Mouse (Mus musculus): ENCODE results near the gene Apobec3. TPM values are rescaled to one million over a fixed set of nuclear protein-coding genes. Genes with fewer than 3 reads are reported as not detected.
A peak's percentile ranks its signal among the peaks of the same experiment; 100 is the strongest.

Gene Apobec3
- polyA plus RNA-seq, 1 experiment: 114 TPM

DNA sequence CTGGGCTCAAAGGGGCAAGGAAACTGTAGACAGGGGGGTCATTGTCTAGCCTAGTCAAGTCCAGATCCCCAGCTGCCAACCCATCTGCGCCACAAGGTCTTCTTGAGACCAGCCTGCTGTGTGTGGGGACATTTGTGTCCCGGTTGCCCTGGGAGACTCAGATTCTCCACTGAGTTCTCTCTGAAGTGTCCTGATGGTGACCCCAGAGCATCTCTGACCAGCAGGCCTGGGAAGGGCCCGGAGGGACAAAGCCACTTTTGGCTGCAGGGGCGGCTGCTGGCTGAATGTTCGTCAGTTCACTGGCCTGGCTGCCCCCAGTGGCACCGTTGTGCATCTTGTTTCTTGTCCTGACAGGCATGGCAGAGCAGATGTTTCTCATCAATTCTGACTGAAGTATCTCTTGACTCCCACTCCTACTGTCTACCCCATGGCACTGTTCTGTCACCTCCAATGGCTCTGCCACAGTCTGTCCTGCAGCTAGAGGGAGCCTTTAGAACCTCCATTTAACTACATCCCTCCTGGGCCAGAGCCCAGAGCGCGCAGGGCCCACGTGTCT, 70.0 kb downstream of the Apobec3 start:
- Histone ChIP-seq H3K36me3 (ENCODE audit: control insufficient read depth, insufficient read depth, low read length, poor library complexity, severe bottlenecking) (peaks cover 9% of the 10 kb centered on the region), H3K4me3 (ENCODE audit: low read depth, low read length) (no peak overlapping the region), H3K27ac (ENCODE audit: insufficient read depth, low read length) (no peak overlapping the region), H3K4me1 (ENCODE audit: control insufficient read depth, insufficient read depth, low read length) (peaks cover 2% of the 10 kb centered on the region), H3K9ac (ENCODE audit: low read depth, poor library complexity, severe bottlenecking) (no peak overlapping the region), H3K27me3 (ENCODE audit: control insufficient read depth, insufficient read depth, low read length, poor library complexity, severe bottlenecking) (no peaks in the 10 kb centered on the region), H3K9me3 (replicated peaks; ENCODE audit: control insufficient read depth, insufficient read depth, low read length, poor library complexity, severe bottlenecking) (no peaks in the 10 kb centered on the region)
- TF ChIP-seq CTCF (IDR thresholded peaks at IDR 0.05; ENCODE audit: low read depth, low read length) (peak; percentile 39), EP300 (IDR thresholded peaks at IDR 0.05; ENCODE audit: insufficient read depth, low read depth, low read length) (no peak)

- Histone ChIP-seq H3K4me1 (ENCODE audit: control insufficient read depth, insufficient read depth, low read length) (peaks cover 2% of the 10 kb centered on the region), H3K4me3 (ENCODE audit: low read depth, low read length) (peak overlapping the region; percentile 2; the same call in 1 of the 2 replicates), H3K27me3 (ENCODE audit: control insufficient read depth, insufficient read depth, low read length, poor library complexity, severe bottlenecking) (no peaks in the 10 kb centered on the region), H3K9me3 (replicated peaks; ENCODE audit: control insufficient read depth, insufficient read depth, low read length, poor library complexity, severe bottlenecking) (no peaks in the 10 kb centered on the region), H3K9ac (ENCODE audit: low read depth, poor library complexity, severe bottlenecking) (no peak overlapping the region), H3K27ac (ENCODE audit: insufficient read depth, low read length) (no peak overlapping the region), H3K36me3 (ENCODE audit: control insufficient read depth, insufficient read depth, low read length, poor library complexity, severe bottlenecking) (peaks cover 11% of the 10 kb centered on the region)
- no peak for TF ChIP-seq EP300 (IDR thresholded peaks at IDR 0.05; ENCODE audit: insufficient read depth, low read depth, low read length)
- no peak for TF ChIP-seq CTCF (IDR thresholded peaks at IDR 0.05; ENCODE audit: low read depth, low read length)
- no peak for TF ChIP-seq POLR2A (IDR thresholded peaks at IDR 0.05; ENCODE audit: insufficient read depth, low read length)
Measured at GRCm38 (mm10) chr15:79962661-79963060, 71.2 kb downstream of the Apobec3 start.

- H3K9me3 ChIP-seq (replicated peaks; ENCODE audit: control insufficient read depth, insufficient read depth, low read length, poor library complexity, severe bottlenecking): no peaks in the 10 kb centered on the region
- H3K4me3 ChIP-seq (ENCODE audit: low read depth, low read length): no peak overlapping the region
- no peak overlapping the region for H3K9ac ChIP-seq (ENCODE audit: low read depth, poor library complexity, severe bottlenecking)
- peaks cover 2% of the 10 kb centered on the region for H3K4me1 ChIP-seq (ENCODE audit: control insufficient read depth, insufficient read depth, low read length)
- H3K27ac ChIP-seq (ENCODE audit: insufficient read depth, low read length): no peak overlapping the region
- H3K27me3 ChIP-seq (ENCODE audit: control insufficient read depth, insufficient read depth, low read length, poor library complexity, severe bottlenecking): no peaks in the 10 kb centered on the region
- TF ChIP-seq CTCF (IDR thresholded peaks at IDR 0.05; ENCODE audit: low read depth, low read length): no peak
- TF ChIP-seq POLR2A (IDR thresholded peaks at IDR 0.05; ENCODE audit: insufficient read depth, low read length): no peak
- TF ChIP-seq EP300 (IDR thresholded peaks at IDR 0.05; ENCODE audit: insufficient read depth, low read depth, low read length): no peak
- peaks cover 17% of the 10 kb centered on the region for H3K36me3 ChIP-seq (ENCODE audit: control insufficient read depth, insufficient read depth, low read length, poor library complexity, severe bottlenecking)
Measured at GRCm38 (mm10) chr15:79964376-79964775, 72.9 kb downstream of the Apobec3 start.

Other genes with a start within 250 kb of the Apobec3 start
- 3.2 and 3.4 TPM in 2 replicates for gene Fam227a, start 232.7 kb upstream of the Apobec3 start, polyA plus RNA-seq (2011; ENCODE audit: insufficient read depth, insufficient read length, low read depth, missing spikeins)
- gene Cby1, start 232.5 kb upstream of the Apobec3 start, polyA plus RNA-seq (2011; ENCODE audit: insufficient read depth, insufficient read length, low read depth, missing spikeins): 22.0 and 28.7 TPM in 2 replicates
- 131 and 145 TPM in 2 replicates for gene Tomm22, start 220.8 kb upstream of the Apobec3 start, polyA plus RNA-seq (2011; ENCODE audit: insufficient read depth, insufficient read length, low read depth, missing spikeins)
- gene Josd1, start 203.7 kb upstream of the Apobec3 start, polyA plus RNA-seq (2011; ENCODE audit: insufficient read depth, insufficient read length, low read depth, missing spikeins): 20.7 and 20.9 TPM in 2 replicates
- 32.4 and 38.3 TPM in 2 replicates for gene Gtpbp1, start 200.8 kb upstream of the Apobec3 start, polyA plus RNA-seq (2011; ENCODE audit: insufficient read depth, insufficient read length, low read depth, missing spikeins)
- gene Sun2, start 149.1 kb upstream of the Apobec3 start, polyA plus RNA-seq (2011; ENCODE audit: insufficient read depth, insufficient read length, low read depth, missing spikeins): 7.8 and 11.7 TPM in 2 replicates
- gene Dnal4, start 113.8 kb upstream of the Apobec3 start, polyA plus RNA-seq (2011; ENCODE audit: insufficient read depth, insufficient read length, low read depth, missing spikeins): 15.7 and 19.9 TPM in 2 replicates
- 8.0 and 9.7 TPM in 2 replicates for gene Nptxr, start 86.9 kb upstream of the Apobec3 start, polyA plus RNA-seq (2011; ENCODE audit: insufficient read depth, insufficient read length, low read depth, missing spikeins)
- gene Npcd, start 57.4 kb upstream of the Apobec3 start, polyA plus RNA-seq (2011; ENCODE audit: insufficient read depth, insufficient read length, low read depth, missing spikeins): 1.2 TPM in 1 of 2 replicates, not detected in the other
- gene Cbx6, start 57.0 kb upstream of the Apobec3 start, polyA plus RNA-seq (2011; ENCODE audit: insufficient read depth, insufficient read length, low read depth, missing spikeins): 25.7 and 28.7 TPM in 2 replicates
- gene Cbx7, start 79.5 kb downstream of the Apobec3 start, polyA plus RNA-seq (2011; ENCODE audit: insufficient read depth, insufficient read length, low read depth, missing spikeins): 111 and 112 TPM in 2 replicates
- 16.8 and 17.1 TPM in 2 replicates for gene Pdgfb, start 123.3 kb downstream of the Apobec3 start, polyA plus RNA-seq (2011; ENCODE audit: insufficient read depth, insufficient read length, low read depth, missing spikeins)
- gene Syngr1, start 199.7 kb downstream of the Apobec3 start, polyA plus RNA-seq (2011; ENCODE audit: insufficient read depth, insufficient read length, low read depth, missing spikeins): 30.7 and 32.3 TPM in 2 replicates
- 2,815 and 3,044 TPM in 2 replicates for gene Rpl3, start 200.2 kb downstream of the Apobec3 start, polyA plus RNA-seq (2011; ENCODE audit: insufficient read depth, insufficient read length, low read depth, missing spikeins)
- 13.5 and 15.6 TPM in 2 replicates for gene Tab1, start 241.5 kb downstream of the Apobec3 start, polyA plus RNA-seq (2011; ENCODE audit: insufficient read depth, insufficient read length, low read depth, missing spikeins)

All from ES-Bruce4 (cell line).